Mouse (Mus musculus) hindbrain, embryonic 10.5 days (tissue): ENCODE measurements at regions not wholly inside any gene's neighbourhood (a gene's known extent, or its start where the extent isn't known, plus 50 kb on each side); places are given as distances from the start of the nearest gene placed in this dataset.

Experiments used
- DNase-seq: peaks from one replicate; pipeline ENCODE4 v3.0.0-alpha.2; 2017; ENCODE audit warnings: low spot score
- H3K27ac ChIP-seq: fragments of 300-500 bp; sonication (generic); 2 replicates; pipeline ENCODE4 v1.5.1; 2016; ENCODE audit warnings: mild to moderate bottlenecking, moderate library complexity
- H3K27me3 ChIP-seq: fragments of 300-500 bp; sonication (generic); 2 replicates; pipeline ENCODE4 v1.6.1; 2016; ENCODE audit warnings: mild to moderate bottlenecking; ENCODE audit not compliant: poor library complexity, insufficient read depth, severe bottlenecking
- H3K36me3 ChIP-seq: fragments of 300-500 bp; sonication (generic); 2 replicates; pipeline ENCODE4 v1.6.1; 2016; ENCODE audit warnings: mild to moderate bottlenecking, moderate library complexity
- H3K4me1 ChIP-seq: fragments of 300-500 bp; sonication (generic); replicated peaks from 2 replicates; pipeline ENCODE4 v1.6.1; 2016; ENCODE audit warnings: mild to moderate bottlenecking
- H3K4me3 ChIP-seq: fragments of 300-500 bp; sonication (generic); 2 replicates; pipeline ENCODE4 v1.5.1; 2016; ENCODE audit warnings: mild to moderate bottlenecking, moderate library complexity
- H3K9me3 ChIP-seq: fragments of 300-500 bp; sonication (generic); 2 replicates; pipeline ENCODE4 v1.6.1; 2016; ENCODE audit warnings: mild to moderate bottlenecking, moderate library complexity
- WGBS: fragments of 180-500 bp; shearing (Covaris S2); methylation state at CpG from one replicate; pipeline ENCODE4 v1.1.7; 2016; 5-methylcytosine and 5-hydroxymethylcytosine counted together

DNA sequence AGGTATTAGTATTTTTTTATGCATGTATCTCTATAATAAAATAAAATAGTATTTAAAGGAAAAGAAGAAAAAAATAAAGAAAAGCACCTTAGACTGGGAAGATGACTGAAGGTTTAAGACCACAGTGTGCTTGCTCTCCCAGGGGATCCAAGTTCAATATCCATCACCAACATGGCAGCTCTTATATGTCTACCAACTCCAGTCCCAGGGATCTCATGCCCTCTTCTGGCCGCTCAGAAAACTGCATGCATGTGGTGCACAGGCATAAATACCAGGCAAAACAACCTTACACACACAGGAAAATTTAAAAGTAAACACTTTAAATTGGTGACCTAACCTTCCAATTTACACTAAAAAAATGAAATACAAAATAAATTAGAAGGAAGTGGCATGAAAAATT is 586.6 kb upstream of the Cntn4 start:
- DNase-seq = peak; percentile 40

More for the DNA sequence above, 586.6 kb upstream of the Cntn4 start:
- H3K4me1 ChIP-seq = no peaks in the 10 kb centered on the region
- H3K9me3 ChIP-seq = no peaks in the 10 kb centered on the region
- H3K4me3 ChIP-seq = no peak overlapping the region
- H3K27me3 ChIP-seq = no peaks in the 10 kb centered on the region
- H3K36me3 ChIP-seq = no peaks in the 10 kb centered on the region
- 9% methylated on average over 1 of the region's 1 CpGs for WGBS
- no peak overlapping the region for H3K27ac ChIP-seq
